Mouse (Mus musculus) monocyte, adult 2 months (primary cell): ENCODE measurements around the gene Rph3a.
"Not testable (repeated sequence)": the region's sequence is repeated elsewhere in the genome, so short reads cannot be mapped to it uniquely, and the experiment has no call there.

Source experiments
- DNase-seq, 2 experiments: peaks; one replicate each; pipeline ENCODE4 v3.0.0; 2022; ENCODE audit warnings: low spot score in 2 of 2, low read depth in 1 of 2

Gene Rph3a

DNA sequence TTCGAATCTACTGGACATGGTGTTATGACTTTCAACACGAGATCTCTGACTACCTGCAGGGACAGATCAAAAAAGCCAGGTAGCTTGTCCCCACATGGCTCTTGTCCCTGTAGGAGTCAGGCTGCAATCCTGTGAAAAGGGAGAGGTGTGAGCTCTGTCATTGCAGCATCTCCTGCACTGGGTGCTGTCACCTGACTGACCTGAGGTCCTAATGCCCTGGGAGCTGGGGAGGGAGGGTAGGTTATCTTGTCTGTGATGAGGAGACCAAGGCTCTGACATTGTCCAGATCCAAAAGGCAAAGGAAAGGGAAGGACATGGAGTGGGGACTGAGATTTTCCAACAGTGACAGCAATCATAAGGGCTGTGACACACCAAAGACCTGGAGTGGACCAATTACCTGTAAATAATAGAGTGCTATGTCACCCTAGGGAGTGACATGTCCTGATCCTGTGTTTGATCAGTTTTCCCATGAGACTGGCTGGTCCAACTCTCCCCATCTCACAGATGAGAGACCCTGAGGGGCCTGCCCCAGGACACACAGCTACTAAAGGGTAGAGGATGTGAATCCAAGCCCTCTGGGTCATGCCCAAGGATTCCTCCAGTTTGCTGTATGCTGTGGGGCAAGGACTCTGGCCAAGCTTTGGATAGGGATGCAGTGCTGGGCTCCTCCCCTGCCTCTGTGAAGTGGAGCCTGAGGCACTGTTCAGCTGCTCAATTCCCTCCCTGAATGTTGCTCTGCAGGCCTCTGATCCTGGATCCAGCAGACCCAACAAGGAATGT, 90.5 kb downstream of the Rph3a start:
- DNase-seq, result not testable (repeated sequence)

DNA sequence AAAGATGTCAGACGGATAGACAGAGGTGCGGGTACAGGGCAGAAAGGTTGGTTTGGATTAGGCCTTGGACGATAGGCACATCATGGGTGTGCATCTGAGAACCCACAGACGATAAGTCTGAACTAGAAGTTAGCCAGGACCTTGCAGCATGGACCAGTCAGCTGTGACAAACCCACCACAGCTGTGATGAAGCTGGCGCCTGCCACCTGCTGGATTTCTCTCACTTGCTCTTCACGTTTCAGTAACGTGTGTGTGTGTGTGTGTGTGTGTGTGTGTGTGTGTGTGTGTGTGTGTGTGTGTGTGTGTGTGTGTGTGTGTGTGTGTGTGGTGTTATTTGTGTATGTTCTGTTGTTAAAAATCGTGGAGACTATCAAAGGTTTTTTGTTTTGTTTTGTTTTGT, 95.7 kb downstream of the Rph3a start, which contains the start of gene Oas1d:
TSS of gene Oas1d (plus strand) at position 333 of the 400 bp plus-strand sequence.
- not testable (repeated sequence) for DNase-seq

DNA sequence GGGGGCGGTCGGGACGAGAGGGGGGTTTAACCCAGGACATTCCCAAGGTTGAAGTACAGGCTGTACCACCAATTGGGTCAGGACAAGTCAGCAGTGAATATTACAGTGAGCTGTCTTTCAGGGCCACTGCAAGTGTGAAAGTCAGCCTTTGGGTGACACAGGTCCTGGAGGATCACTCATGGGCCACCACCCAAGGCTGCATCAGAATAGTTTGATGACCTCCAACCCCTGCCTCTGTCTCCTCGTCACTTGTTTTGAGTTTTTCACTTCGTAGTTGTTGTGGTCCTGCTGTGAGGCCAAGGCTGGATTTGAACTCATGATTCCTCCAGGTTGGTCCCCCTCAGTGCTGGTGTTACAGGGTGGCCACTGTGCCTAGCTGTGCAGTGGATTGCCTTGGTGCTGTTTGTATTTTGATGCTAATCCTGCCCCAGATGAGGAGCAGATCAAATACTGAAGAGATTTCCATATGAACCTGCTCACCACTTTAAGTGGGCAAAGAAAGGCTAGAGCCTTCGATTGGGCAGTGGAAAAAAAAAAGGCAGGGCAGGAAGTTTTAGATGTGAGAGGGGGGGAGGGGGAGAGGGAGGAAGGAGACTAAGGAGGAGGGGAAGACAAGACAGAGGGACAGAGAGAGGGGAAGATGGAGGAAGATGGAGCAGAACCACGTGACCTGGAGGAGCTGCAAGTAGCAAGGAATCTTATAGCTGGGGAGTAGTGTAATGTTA, 101.5 kb downstream of the Rph3a start:
- no peak for DNase-seq

DNA sequence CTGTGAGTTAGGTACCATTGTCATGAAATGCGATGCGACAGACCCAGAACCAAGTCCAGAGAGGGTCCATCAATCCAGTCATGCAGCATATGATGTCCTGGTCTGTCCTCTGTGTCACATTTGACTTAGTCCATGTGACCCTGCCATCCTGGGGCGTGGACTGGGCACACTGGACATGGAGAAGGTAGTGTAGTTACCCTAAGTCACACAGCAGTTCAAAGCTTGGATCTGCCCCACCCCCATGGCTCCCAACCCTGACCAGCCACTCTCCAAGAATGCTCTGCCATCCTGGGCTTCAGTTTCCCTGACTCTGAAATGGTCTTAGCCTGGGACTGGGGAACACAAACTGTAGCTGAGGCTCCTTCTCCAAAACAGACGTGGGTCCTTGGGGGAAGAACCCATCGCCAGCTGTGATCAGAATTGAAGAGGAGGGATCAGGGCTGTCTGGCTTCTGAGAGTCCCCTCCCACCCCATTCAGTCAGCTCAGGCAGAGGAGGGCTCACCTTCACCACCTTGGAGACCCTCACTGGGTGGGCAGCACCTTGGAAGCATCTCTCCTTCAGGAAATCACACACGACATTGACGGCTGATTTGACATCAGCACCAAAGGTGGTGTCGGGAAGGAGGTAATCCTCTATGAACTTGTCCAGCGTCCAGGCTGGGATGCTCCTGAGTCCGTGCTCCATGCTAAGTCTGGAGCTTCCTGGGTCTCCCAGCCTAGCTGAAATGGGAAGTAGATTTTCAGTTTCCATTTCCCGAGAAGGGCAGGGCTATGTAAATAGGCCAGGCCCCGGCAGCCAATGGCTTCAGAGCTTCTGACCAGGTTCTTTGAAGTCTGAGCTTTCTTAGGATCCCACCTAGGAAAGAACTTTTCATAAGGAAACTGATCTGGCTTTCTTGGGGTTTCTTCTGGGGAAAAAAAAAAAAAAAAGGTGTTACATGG, 102.8 kb downstream of the Rph3a start, which contains the start of gene Oas1a:
TSS of gene Oas1a (minus strand) at position 731 of the 943 bp plus-strand sequence.
- not testable (repeated sequence) for DNase-seq

DNA sequence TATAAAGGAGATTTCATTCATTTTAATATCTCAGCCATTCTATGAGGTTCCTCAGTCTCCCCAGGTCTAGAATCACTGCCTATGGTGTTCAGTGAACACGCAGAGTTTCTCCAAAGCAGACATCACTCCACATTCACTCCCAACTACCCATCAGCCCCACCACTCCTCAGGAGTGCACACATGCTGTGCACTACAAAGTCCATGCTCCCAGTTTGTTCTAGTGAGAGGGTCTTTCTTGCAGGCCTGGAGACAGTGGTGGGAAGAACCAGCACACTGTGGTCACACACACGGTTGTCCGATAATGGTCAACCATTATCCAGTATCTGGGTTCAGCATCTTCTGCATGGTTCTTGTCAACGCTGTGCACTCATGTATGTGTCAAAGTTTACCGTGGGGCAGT, 107.8 kb downstream of the Rph3a start:
- no peak for DNase-seq

DNA sequence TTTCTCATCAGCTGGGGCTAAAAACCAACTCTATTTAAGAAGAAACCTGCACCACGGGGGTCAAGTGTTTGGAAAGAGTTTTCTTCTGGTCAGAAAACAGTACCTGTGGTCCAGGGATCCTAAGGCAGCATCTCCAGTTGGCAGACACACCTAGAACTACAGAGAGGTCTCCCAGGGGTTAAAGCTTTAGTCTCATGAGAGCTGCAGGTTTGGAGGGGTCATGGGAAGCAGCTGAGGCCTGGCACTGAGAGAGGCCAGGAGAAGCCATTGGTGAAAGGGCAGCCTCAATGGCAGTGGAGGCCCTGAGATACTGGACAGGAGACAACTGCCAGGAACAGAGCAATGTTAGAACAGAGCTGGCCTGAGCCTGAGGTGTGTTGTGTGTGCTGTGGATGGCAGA, 109.2 kb downstream of the Rph3a start:
- DNase-seq, result no peak

DNA sequence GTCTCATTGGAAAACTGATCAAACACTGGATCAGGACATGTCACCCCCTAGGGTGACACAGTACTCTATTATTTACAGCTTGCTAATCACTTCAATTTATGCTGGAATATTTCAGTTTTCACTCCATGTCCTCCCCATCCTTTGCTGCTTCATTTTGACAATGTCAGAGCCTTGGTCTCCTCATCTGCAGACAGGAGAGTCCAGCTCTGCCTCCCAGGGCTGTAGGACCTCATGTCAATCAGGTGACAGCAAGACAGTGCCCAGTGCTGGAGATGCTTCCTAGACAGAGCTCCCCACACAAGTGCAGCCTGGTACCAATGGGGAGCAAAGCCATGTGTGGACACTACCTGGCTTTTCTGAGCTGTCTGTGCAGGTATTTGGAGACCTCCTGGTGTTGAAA, 111.2 kb downstream of the Rph3a start:
- no peak for DNase-seq

DNA sequence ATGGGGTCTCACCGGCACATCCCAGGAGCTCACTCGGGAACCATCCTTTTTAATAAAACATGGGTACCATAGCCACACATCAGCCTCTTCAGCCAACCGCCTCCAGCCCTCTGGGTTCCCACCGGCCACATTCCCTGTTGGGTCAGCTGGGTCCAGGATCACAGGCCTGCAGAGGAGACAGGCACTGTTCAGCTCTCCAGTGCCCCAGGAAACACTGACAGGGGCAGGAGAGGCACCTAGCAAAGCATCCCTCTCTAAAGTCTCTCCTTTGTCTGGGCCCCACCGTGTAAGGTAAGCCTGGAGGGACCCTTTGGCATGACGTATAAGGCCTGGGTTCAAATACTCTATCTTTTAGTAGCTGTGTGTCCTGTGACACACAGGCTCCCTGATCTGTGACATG, 111.6 kb downstream of the Rph3a start:
- DNase-seq, result no peak

DNA sequence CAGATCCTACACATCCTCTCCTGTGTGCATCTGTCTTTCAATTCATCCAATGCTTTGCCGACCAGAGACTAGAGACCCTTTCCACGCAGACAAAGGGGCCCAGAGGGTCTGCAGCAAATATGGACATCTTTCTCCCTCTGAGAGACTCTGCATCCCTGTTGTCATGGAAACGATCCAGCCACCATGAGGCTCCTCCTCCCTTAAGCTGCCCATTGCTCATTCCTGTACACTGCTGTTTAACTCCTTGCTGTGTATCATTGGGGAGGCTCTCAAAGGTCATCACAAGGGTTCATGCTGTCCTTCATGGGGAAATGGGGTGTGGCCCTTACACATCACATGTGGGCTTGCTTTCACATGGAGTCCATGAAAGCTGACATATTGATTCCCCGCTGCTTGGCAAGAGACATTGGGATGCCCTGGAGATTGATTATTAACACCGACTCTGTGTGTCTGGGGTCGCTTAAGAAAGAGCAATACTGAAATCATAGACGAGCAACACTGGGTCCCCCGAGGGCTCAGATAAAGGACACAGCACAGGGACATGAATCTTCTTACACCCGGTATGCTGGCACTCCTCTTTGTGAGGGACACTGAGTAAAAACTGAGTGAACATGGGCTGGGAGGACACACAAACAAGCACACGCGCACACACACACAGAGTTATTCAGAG, 114.5 kb downstream of the Rph3a start:
- DNase-seq, result no peak

DNA sequence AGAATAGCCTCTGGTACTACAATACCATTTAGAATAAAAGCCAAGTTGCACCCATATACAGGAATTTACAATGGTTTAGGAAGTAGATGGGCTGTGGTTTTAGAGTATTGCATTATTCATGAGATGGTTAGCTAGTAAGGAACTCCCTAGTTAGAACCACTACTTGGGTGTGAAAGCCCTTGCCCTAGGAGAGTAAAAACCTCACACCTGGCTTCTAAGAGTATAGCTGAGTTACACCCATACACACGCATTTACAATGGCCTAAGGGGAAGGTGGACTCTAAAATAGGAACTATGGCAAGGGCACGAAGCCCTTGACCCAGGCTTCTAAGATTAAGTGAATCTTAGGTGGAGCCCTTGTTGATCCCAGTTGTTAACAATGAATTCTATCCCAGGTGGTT, 115.2 kb downstream of the Rph3a start:
- DNase-seq, result not testable (repeated sequence)

DNA sequence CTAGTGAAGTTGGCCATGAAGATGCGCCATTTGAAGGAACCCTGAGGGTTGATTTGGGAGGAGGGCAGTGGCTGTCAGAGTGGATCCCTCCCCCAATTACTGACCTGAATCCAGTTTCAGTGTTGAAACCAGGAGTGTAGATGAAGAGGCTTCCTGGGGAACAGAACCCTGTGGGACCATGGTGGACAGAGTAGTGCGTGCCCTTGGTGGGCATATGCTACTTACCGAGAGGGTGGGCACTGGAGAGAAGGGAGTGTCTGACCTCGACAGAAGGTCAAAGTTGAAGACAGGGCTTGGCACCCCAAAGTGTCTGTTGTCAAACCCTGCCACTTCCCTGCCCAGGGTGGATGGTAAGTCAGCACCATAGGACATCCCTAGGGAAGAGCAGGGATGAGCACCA, 116.0 kb downstream of the Rph3a start:
- DNase-seq, result not testable (repeated sequence)

DNA sequence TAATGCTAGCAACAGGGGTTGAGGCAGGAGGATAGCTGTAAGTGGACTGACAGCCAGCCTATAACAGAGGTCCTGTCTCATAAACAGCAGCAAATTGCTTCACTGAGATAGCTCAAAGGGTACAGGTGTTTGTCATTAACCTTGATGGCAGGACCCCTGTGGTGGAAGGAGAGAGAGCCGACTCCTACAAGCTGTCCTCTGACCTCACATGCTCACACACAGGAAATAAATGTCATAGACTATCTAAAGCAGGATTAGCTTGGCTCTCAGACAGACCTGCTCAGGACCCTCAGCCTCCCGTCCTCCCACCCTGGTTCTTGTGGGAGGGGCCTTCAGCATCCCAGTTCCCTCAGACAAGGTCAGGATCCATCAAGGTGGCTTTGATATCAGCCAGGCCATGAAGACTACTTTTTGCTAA, 117.6 kb downstream of the Rph3a start:
- no peak for DNase-seq

DNA sequence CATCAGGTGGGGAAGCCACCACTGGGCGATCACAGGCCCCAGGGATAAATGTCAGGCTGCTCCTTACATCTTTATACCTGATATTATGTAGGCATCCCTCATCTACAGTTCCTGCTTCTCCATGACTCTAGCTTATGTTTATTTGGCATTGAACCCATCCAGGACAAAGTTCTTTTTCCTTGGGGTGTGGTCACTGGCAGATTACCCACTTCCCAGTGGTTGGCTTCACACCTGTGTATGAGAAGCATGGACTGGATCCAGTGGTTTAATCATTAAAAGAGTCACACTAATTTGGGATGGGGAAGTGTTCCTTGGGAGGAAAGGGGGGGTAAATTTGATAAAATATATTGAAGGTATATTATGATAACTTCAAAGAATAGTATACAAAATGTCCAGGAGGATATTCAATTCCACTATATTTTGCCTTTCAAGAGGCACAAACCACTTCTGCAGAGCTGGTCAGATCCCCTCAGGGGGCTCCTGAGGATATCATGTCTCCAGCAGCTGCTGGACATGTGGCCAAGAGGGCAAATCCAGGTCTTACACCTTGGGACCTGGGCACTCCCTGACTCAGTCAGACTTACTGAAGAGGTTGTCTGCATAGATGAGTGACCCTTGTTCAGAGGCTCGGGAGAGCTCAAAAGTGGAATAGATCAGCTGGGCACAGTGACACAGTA, 118.2 kb downstream of the Rph3a start:
- not testable (repeated sequence) for DNase-seq

DNA sequence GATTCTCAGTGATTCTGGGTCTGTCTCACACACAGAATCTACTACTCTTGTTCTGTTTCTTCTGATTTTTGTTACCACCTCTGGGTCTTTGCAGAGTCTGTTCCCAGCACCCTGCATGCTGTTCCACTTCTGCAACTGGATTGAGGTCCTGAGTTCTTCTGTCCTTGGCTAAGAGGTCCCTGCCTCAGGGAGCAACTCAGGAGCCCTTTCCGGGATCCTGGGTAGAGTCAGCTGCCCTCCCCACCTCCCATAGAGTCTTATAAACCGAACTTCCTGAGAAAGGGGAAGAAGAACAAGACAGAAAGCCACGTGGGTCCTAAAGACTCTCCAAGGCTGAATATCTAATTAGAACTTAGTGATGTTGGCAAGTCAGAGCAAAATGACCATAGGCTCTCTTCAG, 118.9 kb downstream of the Rph3a start:
- DNase-seq, result no peak
